Mouse (Mus musculus): Measurements from ENCODE around the gene Thap7. TPM values are rescaled to one million over a fixed set of nuclear protein-coding genes. Genes with fewer than 3 reads are reported as not detected.

Gene Thap7
- polyA plus RNA-seq (2012; rRNA removed) = 75.2 and 88.5 TPM in 2 replicates

GRCm38 (mm10) chr16:17530640-17531288 lies at the start of gene Thap7:
Gene Thap7 (minus strand): TSS chr16:17531136.

GRCm38 (mm10) chr16:17561751-17562208 lies 30.8 kb upstream of the Thap7 start, which contains the start of gene P2rx6:
Gene P2rx6 (plus strand): TSS chr16:17561885.

GRCm38 (mm10) chr16:17561128-17561750 lies 30.3 kb upstream of the Thap7 start, which contains the start of gene Lrrc74b:
Gene Lrrc74b (minus strand): TSS chr16:17561247.

GRCm38 (mm10) chr16:17508546-17509239 lies 22.2 kb downstream of the Thap7 start, which contains the start of gene Lztr1:
Gene Lztr1 (plus strand): TSS chr16:17508688.

DNA sequence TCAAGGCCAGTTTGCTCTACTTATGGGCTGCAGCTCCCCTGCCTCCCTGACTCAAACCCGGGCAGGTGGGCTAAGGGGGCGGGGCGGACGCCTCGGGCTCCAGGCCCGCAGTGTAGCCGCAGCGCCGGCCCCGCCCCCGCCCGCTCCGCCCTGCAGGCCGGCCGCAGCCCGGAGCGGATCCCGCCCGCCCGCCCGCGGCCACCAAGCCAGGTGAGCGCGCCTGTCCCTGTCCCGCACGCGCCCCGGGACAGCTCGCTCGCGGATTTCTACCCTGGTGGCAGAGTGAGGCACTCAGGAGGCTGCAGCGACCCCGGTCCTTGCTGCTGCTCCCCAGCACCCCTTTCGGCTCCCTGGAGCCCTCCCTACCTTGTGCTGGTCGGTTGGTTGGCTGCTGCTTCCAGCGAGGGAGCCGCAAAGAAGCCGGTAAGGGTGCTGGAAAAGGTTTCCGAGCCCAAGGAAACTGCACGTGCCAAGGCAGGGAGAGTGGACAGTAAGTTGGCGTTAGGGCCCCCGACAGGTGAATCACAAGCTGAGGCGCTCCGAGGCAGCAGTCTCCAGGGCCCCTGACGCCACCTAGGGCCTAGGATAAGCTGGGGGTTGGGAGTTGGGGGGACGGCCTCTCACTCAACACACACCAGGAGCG lies 41.3 kb downstream of the Thap7 start, which contains the start of gene Aifm3:
Gene Aifm3, plus strand, starts transcription at position 143 of the 643 bp plus-strand sequence.

Other genes with a start within 250 kb of the Thap7 start
- gene Serpind1, start 199.8 kb downstream of the Thap7 start, polyA plus RNA-seq (2012; rRNA removed) = 0.05 and 0.16 TPM in 2 replicates
- gene Snap29, start 125.2 kb downstream of the Thap7 start, polyA plus RNA-seq (2012; rRNA removed) = 4.3 and 4.5 TPM in 2 replicates
- gene Pi4ka, start 124.8 kb downstream of the Thap7 start, polyA plus RNA-seq (2012; rRNA removed) = 37.9 and 39.7 TPM in 2 replicates
- 40.0 and 48.0 TPM in 2 replicates for gene Crkl, start 79.1 kb downstream of the Thap7 start, polyA plus RNA-seq (2012; rRNA removed)
- 1.3 and 1.5 TPM in 2 replicates for gene Aifm3, start 41.5 kb downstream of the Thap7 start, polyA plus RNA-seq (2012; rRNA removed)
- gene Lztr1, start 22.4 kb downstream of the Thap7 start, polyA plus RNA-seq (2012; rRNA removed) = 193 and 231 TPM in 2 replicates
- gene Lrrc74b, start 30.1 kb upstream of the Thap7 start, polyA plus RNA-seq (2012; rRNA removed) = 0.21 and 0.27 TPM in 2 replicates
- gene P2rx6, start 30.7 kb upstream of the Thap7 start, polyA plus RNA-seq (2012; rRNA removed) = 2.2 and 3.0 TPM in 2 replicates
- gene Slc7a4, start 52.1 kb upstream of the Thap7 start, polyA plus RNA-seq (2012; rRNA removed) = 42.4 and 57.8 TPM in 2 replicates
- gene Smpd4, start 88.2 kb upstream of the Thap7 start, polyA plus RNA-seq (2012; rRNA removed) = 39.0 and 43.5 TPM in 2 replicates
- 1.4 and 2.2 TPM in 2 replicates for gene Ccdc74a, start 115.3 kb upstream of the Thap7 start, polyA plus RNA-seq (2012; rRNA removed)
- 133 and 153 TPM in 2 replicates for gene Med15, start 201.8 kb upstream of the Thap7 start, polyA plus RNA-seq (2012; rRNA removed)
- gene Klhl22, start 228.5 kb upstream of the Thap7 start, polyA plus RNA-seq (2012; rRNA removed) = 63.7 and 64.9 TPM in 2 replicates